Mouse (Mus musculus): Measurements from ENCODE around the gene Gatad2b. TPM values are rescaled to one million over a fixed set of nuclear protein-coding genes. Genes with fewer than 3 reads are reported as not detected.

Gene Gatad2b
- polyA plus RNA-seq, 1 experiment from 2014 or later, result 14.3 TPM

- 81% methylated on average over 3 of the region's 3 CpGs for WGBS (ENCODE audit: insufficient replicate concordance)
- Histone ChIP-seq H3K4me1 (ENCODE audit: control insufficient read depth, insufficient read depth, low read length) (peaks cover 21% of the 10 kb centered on the region), H3K4me2 (no peak overlapping the region), H3K9ac (ENCODE audit: low read depth, low read length) (no peak overlapping the region), H3K9me3 (replicated peaks; ENCODE audit: control insufficient read depth, low read length) (no peaks in the 10 kb centered on the region), H3K27me3 (ENCODE audit: control insufficient read depth, insufficient read depth, low read length) (peaks cover 5% of the 10 kb centered on the region; the same call in 1 of the 2 replicates), H3K4me3 (ENCODE audit: low read depth, low read length) (no peak overlapping the region), H3K36me3 (ENCODE audit: control insufficient read depth, insufficient read depth, low read length) (peaks cover 33% of the 10 kb centered on the region), H3K27ac (ENCODE audit: low read depth, low read length) (no peak overlapping the region)
- ATAC-seq (replicated peaks; ENCODE audit: insufficient number of reproducible peaks, low FRiP score, low TSS enrichment), result no peak
These were observed 99.7 kb downstream of the Gatad2b start for GRCm38 (mm10) chr3:90392661-90393060.

DNA sequence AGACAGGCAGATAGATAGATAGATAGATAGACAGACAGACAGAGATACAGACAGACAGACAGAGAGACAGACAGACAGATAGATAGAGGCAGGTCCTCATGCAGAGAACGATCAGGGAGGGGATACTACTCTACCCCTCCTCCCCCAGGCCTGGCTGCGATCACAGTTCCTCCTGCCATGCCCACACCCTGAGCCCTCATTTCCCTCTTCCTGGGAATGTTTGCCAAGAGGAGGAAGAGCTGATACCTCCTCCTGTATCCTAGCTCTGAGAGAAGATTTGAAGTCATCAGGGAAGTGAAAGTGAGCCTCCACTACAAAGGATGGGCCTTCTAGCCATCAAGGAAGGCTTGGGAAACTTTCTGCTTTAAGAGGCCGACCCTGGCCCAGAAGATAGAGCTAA is 102.7 kb downstream of the Gatad2b start:
- Histone ChIP-seq H3K27ac (ENCODE audit: low read depth, low read length) (no peak overlapping the region), H3K27me3 (ENCODE audit: control insufficient read depth, insufficient read depth, low read length) (no peaks in the 10 kb centered on the region), H3K4me1 (ENCODE audit: control insufficient read depth, insufficient read depth, low read length) (peaks cover 5% of the 10 kb centered on the region), H3K9ac (ENCODE audit: low read depth, low read length) (no peak overlapping the region), H3K4me3 (ENCODE audit: low read depth, low read length) (no peak overlapping the region), H3K4me2 (no peak overlapping the region), H3K36me3 (ENCODE audit: control insufficient read depth, insufficient read depth, low read length) (peaks cover 48% of the 10 kb centered on the region), H3K9me3 (replicated peaks; ENCODE audit: control insufficient read depth, low read length) (no peaks in the 10 kb centered on the region)
- WGBS (ENCODE audit: insufficient replicate concordance), result 74% methylated on average over 3 of the region's 3 CpGs
- no peak for ATAC-seq (replicated peaks; ENCODE audit: insufficient number of reproducible peaks, low FRiP score, low TSS enrichment)

- Histone ChIP-seq H3K4me1 (ENCODE audit: control insufficient read depth, insufficient read depth, low read length) (no peaks in the 10 kb centered on the region; the same call in 1 of the 2 replicates), H3K27ac (ENCODE audit: low read depth, low read length) (no peak overlapping the region), H3K4me2 (no peak overlapping the region), H3K9ac (ENCODE audit: low read depth, low read length) (no peak overlapping the region), H3K9me3 (replicated peaks; ENCODE audit: control insufficient read depth, low read length) (no peaks in the 10 kb centered on the region), H3K36me3 (ENCODE audit: control insufficient read depth, insufficient read depth, low read length) (peaks cover 65% of the 10 kb centered on the region), H3K27me3 (ENCODE audit: control insufficient read depth, insufficient read depth, low read length) (no peaks in the 10 kb centered on the region), H3K4me3 (ENCODE audit: low read depth, low read length) (no peak overlapping the region)
- 73% methylated on average over 4 of the region's 4 CpGs for WGBS (ENCODE audit: insufficient replicate concordance)
- ATAC-seq (replicated peaks; ENCODE audit: insufficient number of reproducible peaks, low FRiP score, low TSS enrichment), result no peak
These were observed 108.0 kb downstream of the Gatad2b start for GRCm38 (mm10) chr3:90400993-90401392.

DNA sequence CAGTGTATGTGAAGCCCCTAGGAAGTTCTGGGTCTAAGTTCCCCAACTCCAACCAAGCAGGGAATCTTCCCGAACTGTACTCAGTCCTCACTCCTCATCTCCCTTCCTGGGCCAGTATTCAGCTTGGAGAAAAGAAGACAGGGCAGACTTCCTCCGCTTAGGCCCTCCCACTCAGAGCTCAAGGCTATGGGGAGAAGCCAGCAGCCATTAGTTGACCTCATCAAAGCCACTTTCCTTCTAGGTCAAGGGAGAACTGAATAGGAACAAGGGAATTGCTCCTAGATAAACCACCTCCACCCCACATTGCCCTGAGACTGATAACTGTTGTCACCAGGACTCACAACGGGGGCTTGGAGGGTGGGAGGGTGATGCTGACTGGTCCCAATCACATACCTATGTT is 111.1 kb downstream of the Gatad2b start:
- Histone ChIP-seq H3K9ac (ENCODE audit: low read depth, low read length) (no peak overlapping the region), H3K27me3 (ENCODE audit: control insufficient read depth, insufficient read depth, low read length) (no peaks in the 10 kb centered on the region), H3K4me1 (ENCODE audit: control insufficient read depth, insufficient read depth, low read length) (no peaks in the 10 kb centered on the region), H3K27ac (ENCODE audit: low read depth, low read length) (no peak overlapping the region), H3K4me3 (ENCODE audit: low read depth, low read length) (no peak overlapping the region), H3K9me3 (replicated peaks; ENCODE audit: control insufficient read depth, low read length) (no peaks in the 10 kb centered on the region), H3K36me3 (ENCODE audit: control insufficient read depth, insufficient read depth, low read length) (peaks cover 72% of the 10 kb centered on the region), H3K4me2 (no peak overlapping the region)
- WGBS (ENCODE audit: insufficient replicate concordance), result 81% methylated on average over 3 of the region's 3 CpGs
- no peak for ATAC-seq (replicated peaks; ENCODE audit: insufficient number of reproducible peaks, low FRiP score, low TSS enrichment)

DNA sequence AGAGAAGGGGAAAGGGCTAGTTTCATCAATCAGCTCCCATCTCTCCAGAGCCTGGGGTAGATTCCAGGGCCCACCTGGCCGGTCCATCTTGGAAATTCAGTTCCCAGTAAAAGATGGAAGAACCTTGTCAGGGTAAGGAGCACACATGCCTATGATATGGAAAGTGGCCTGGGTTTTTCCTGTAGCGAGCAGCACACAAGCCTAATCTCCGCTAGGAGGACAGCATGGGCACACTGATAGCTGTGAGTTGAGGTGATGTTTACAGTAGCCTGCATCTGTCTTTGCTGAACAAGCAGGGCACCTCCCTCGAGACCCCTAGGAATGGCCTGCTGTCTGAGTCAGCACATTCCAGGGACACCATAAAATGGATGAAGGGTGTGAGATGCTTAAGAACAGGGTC is 111.6 kb downstream of the Gatad2b start:
- H3K4me1 ChIP-seq (ENCODE audit: control insufficient read depth, insufficient read depth, low read length), result no peaks in the 10 kb centered on the region
- H3K27ac ChIP-seq (ENCODE audit: low read depth, low read length), result no peak overlapping the region
- H3K9ac ChIP-seq (ENCODE audit: low read depth, low read length), result no peak overlapping the region
- H3K36me3 ChIP-seq (ENCODE audit: control insufficient read depth, insufficient read depth, low read length), result peaks cover 71% of the 10 kb centered on the region
- H3K27me3 ChIP-seq (ENCODE audit: control insufficient read depth, insufficient read depth, low read length), result no peaks in the 10 kb centered on the region
- no peak overlapping the region for H3K4me2 ChIP-seq
- ATAC-seq (replicated peaks; ENCODE audit: insufficient number of reproducible peaks, low FRiP score, low TSS enrichment), result no peak
- no peaks in the 10 kb centered on the region for H3K9me3 ChIP-seq (replicated peaks; ENCODE audit: control insufficient read depth, low read length)
- no peak overlapping the region for H3K4me3 ChIP-seq (ENCODE audit: low read depth, low read length)
- WGBS (ENCODE audit: insufficient replicate concordance), result 72% methylated on average over 4 of the region's 4 CpGs

DNA sequence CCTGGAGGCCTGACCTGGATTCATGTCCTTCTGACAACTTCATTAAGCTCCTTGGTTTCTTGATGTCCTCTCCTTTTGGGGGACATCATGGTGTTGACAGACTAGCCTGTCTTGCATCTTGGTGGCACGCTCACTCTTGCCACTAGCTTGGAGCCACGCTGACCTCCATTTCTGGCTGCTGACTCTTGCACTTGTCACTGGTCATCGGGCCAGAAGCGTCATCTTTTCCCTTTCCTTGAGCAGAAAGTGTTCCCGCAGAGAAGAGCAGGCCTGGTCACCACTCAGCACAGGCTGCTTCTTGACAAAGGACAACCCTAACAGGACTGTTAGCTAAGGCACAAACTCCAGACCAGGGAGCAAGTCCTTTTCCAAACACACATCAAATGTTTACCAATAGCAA is 113.4 kb downstream of the Gatad2b start:
- Histone ChIP-seq H3K27ac (ENCODE audit: low read depth, low read length) (no peak overlapping the region), H3K4me2 (no peak overlapping the region), H3K4me3 (ENCODE audit: low read depth, low read length) (no peak overlapping the region), H3K9me3 (replicated peaks; ENCODE audit: control insufficient read depth, low read length) (no peaks in the 10 kb centered on the region), H3K36me3 (ENCODE audit: control insufficient read depth, insufficient read depth, low read length) (peaks cover 70% of the 10 kb centered on the region), H3K4me1 (ENCODE audit: control insufficient read depth, insufficient read depth, low read length) (no peaks in the 10 kb centered on the region), H3K9ac (ENCODE audit: low read depth, low read length) (no peak overlapping the region), H3K27me3 (ENCODE audit: control insufficient read depth, insufficient read depth, low read length) (no peaks in the 10 kb centered on the region)
- ATAC-seq (replicated peaks; ENCODE audit: insufficient number of reproducible peaks, low FRiP score, low TSS enrichment), result no peak
- WGBS (ENCODE audit: insufficient replicate concordance), result 86% methylated on average over 5 of the region's 5 CpGs

DNA sequence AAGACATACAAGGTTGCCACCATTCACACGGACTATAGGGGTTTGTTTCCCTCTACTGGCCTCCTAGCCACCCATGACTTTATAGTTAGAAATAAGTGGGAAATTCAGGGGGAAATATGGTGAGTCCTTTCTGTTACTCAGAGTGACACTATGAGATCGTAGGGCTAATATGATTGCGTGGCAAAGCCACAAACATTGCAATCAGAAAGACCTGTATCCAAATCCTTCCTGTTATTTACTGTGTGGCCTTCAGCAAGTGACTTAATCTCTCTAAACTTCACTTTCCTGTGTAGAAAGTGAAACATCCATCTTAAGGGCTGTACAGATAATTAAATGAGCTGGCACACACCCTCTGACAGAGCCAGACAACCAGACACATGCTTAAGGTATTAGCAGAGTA is 115.7 kb downstream of the Gatad2b start:
- Histone ChIP-seq H3K4me2 (no peak overlapping the region), H3K27me3 (ENCODE audit: control insufficient read depth, insufficient read depth, low read length) (no peaks in the 10 kb centered on the region), H3K4me1 (ENCODE audit: control insufficient read depth, insufficient read depth, low read length) (no peaks in the 10 kb centered on the region), H3K9me3 (replicated peaks; ENCODE audit: control insufficient read depth, low read length) (no peaks in the 10 kb centered on the region), H3K9ac (ENCODE audit: low read depth, low read length) (no peak overlapping the region), H3K27ac (ENCODE audit: low read depth, low read length) (no peak overlapping the region), H3K4me3 (ENCODE audit: low read depth, low read length) (no peak overlapping the region), H3K36me3 (ENCODE audit: control insufficient read depth, insufficient read depth, low read length) (peaks cover 58% of the 10 kb centered on the region)
- ATAC-seq (replicated peaks; ENCODE audit: insufficient number of reproducible peaks, low FRiP score, low TSS enrichment), result no peak
- 87% methylated on average over 3 of the region's 3 CpGs for WGBS (ENCODE audit: insufficient replicate concordance)

DNA sequence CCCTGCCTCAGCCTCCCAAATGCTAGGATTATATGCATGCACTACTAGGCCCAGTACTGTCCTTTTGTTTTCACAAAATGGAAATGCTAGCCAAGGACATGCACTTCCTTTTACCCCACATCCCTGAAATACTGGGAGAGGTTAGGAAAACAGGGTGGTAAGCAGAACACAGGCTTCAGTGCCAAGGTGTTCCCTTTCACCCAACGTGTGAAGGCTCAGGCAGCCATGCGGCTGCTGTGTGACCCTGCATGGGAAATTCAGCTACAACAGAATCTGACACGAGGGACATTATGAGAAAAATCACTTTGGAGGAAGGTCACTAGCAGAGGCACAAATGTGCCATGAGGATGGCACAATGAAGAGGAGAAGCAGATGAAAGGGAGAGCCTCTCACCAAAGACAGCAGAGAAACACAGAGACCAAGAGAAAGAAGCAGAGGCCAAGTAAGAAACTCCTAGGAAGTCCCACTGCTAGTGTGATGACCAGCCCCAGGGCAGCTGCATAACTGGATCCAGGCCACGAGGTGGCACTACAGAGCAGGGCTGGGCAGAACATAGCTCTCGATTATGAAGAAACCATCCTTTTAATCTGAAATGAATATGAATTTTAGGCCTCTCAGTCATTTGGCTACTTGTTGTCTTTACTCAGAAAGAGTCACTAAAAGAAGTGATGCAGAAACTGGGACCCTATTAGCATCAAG is 119.5 kb downstream of the Gatad2b start:
- H3K36me3 ChIP-seq (ENCODE audit: control insufficient read depth, insufficient read depth, low read length), result peaks cover 38% of the 10 kb centered on the region
- 41% methylated on average over 5 of the region's 5 CpGs for WGBS (ENCODE audit: insufficient replicate concordance)

GRCm38 (mm10) chr3:90413011-90413396 is 120.0 kb downstream of the Gatad2b start:
- Histone ChIP-seq H3K9ac (ENCODE audit: low read depth, low read length) (no peak overlapping the region), H3K4me2 (no peak overlapping the region), H3K27ac (ENCODE audit: low read depth, low read length) (no peak overlapping the region), H3K9me3 (replicated peaks; ENCODE audit: control insufficient read depth, low read length) (no peaks in the 10 kb centered on the region), H3K4me1 (ENCODE audit: control insufficient read depth, insufficient read depth, low read length) (no peaks in the 10 kb centered on the region), H3K4me3 (ENCODE audit: low read depth, low read length) (no peak overlapping the region), H3K27me3 (ENCODE audit: control insufficient read depth, insufficient read depth, low read length) (no peaks in the 10 kb centered on the region), H3K36me3 (ENCODE audit: control insufficient read depth, insufficient read depth, low read length) (peaks cover 34% of the 10 kb centered on the region)
- WGBS (ENCODE audit: insufficient replicate concordance), result 46% methylated on average over 3 of the region's 3 CpGs
- no peak for ATAC-seq (replicated peaks; ENCODE audit: insufficient number of reproducible peaks, low FRiP score, low TSS enrichment)

More for the DNA sequence above, 119.5 kb downstream of the Gatad2b start:
- Histone ChIP-seq H3K4me1 (ENCODE audit: control insufficient read depth, insufficient read depth, low read length) (no peaks in the 10 kb centered on the region), H3K27ac (ENCODE audit: low read depth, low read length) (no peak overlapping the region), H3K4me3 (ENCODE audit: low read depth, low read length) (no peak overlapping the region), H3K27me3 (ENCODE audit: control insufficient read depth, insufficient read depth, low read length) (no peaks in the 10 kb centered on the region), H3K9me3 (replicated peaks; ENCODE audit: control insufficient read depth, low read length) (no peaks in the 10 kb centered on the region), H3K4me2 (no peak overlapping the region), H3K9ac (ENCODE audit: low read depth, low read length) (no peak overlapping the region; the same call in 1 of the 2 replicates)
- no peak for ATAC-seq (replicated peaks; ENCODE audit: insufficient number of reproducible peaks, low FRiP score, low TSS enrichment)
